Mouse (Mus musculus) neural tube, embryonic 13.5 days (tissue): ENCODE data around the gene Cuedc2. TPM values are rescaled to one million over a fixed set of nuclear protein-coding genes. Genes with fewer than 3 reads are reported as not detected.

Source experiments
- ATAC-seq: fragments of 200-750 bp; cut with Nextera tagmentation; 2 replicates; pipeline ENCODE4 v1.8.0; 2017; ENCODE audit warnings: low read depth, mild to moderate bottlenecking, moderate TSS enrichment, moderate library complexity
- H3K27ac ChIP-seq: fragments of 300-500 bp; sonication (generic); replicated peaks from 2 replicates; pipeline ENCODE4 v1.5.1; 2015; ENCODE audit warnings: moderate library complexity, mild to moderate bottlenecking, inconsistent platforms
- H3K27me3 ChIP-seq: fragments of 300-500 bp; sonication (generic); 2 replicates; pipeline ENCODE4 v1.6.1; 2015; ENCODE audit warnings: mild to moderate bottlenecking, inconsistent platforms
- H3K36me3 ChIP-seq: fragments of 300-500 bp; sonication (generic); 2 replicates; pipeline ENCODE4 v1.6.1; 2015; ENCODE audit warnings: mild to moderate bottlenecking, inconsistent platforms
- H3K4me1 ChIP-seq: fragments of 300-500 bp; sonication (generic); replicated peaks from 2 replicates; pipeline ENCODE4 v1.6.1; 2015; ENCODE audit warnings: inconsistent platforms
- H3K4me2 ChIP-seq: fragments of 300-500 bp; sonication (generic); 2 replicates; pipeline ENCODE4 v1.6.1; 2015; ENCODE audit warnings: inconsistent platforms, mild to moderate bottlenecking, moderate library complexity
- H3K4me3 ChIP-seq: fragments of 300-500 bp; sonication (generic); 2 replicates; pipeline ENCODE4 v1.5.1; 2015; ENCODE audit warnings: mild to moderate bottlenecking, inconsistent platforms
- H3K9ac ChIP-seq: fragments of 300-500 bp; sonication (generic); 2 replicates; pipeline ENCODE4 v1.6.1; 2015; ENCODE audit warnings: moderate library complexity, mild to moderate bottlenecking, inconsistent platforms
- H3K9me3 ChIP-seq: fragments of 300-500 bp; sonication (generic); 2 replicates; pipeline ENCODE4 v1.6.1; 2016; ENCODE audit warnings: inconsistent platforms
- WGBS: fragments of 180-500 bp; shearing (Covaris S2); methylation state at CpG from one replicate; pipeline ENCODE4 v1.1.7; 2015; 5-methylcytosine and 5-hydroxymethylcytosine counted together
- polyA plus RNA-seq: library from polyadenylated mRNA; unstranded; fragments of >200 nt; fragmentation: Nextera tagmentation; extraction: Ambion mirVana; gene quantifications from 2 replicates; pipeline ENCODE4 v1.2.1, GENCODE M21; 2015

The Cuedc2 gene
- polyA plus RNA-seq, 1 experiment from 2014 or later = 357 TPM

DNA sequence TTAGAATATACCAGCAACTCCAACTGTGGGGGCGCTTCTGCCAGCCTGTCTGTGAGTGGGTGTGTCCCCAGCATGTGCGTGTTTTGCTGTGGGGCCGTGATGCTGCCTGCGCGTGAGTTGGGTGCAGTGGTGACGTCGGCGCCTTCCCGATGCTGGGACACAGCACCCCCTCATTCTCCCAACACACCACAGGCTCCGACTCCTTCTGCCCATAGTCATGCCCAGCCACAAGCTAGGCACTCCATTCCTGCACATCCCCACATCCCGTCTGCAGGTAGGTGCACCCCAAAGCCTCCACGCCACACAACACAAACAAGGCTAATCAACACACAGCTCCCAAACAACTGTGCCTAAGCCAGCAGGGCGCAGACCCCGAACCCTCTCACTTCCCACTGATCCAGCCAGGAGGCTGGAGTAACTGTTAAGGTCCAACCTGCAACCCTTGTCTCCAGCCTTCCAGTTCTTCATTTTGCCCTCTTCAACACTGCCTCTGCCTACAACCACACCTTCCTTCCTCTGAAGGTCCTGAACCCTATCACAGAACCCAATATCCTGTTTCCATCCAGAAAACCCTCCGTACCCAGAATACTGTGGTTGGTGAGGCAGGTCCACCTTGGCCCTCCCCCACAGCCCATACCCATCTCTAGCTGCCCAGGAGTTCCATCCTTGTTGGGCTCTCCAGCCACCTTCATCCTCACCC lies 21.5 kb downstream of the Cuedc2 start:
- Histone ChIP-seq H3K36me3 (peaks cover 17% of the 10 kb centered on the region), H3K9me3 (no peaks in the 10 kb centered on the region), H3K4me1 (peaks cover 60% of the 10 kb centered on the region), H3K27ac (peak overlapping the region; percentile 24; the same call in 1 of the 2 replicates), H3K4me3 (peak overlapping the region; percentile 52), H3K4me2 (peak overlapping the region; percentile 66), H3K9ac (peak overlapping the region; percentile 81), H3K27me3 (peaks cover 88% of the 10 kb centered on the region)
- WGBS = 34% methylated on average over 15 of the region's 15 CpGs
- 0 out of 2 replicates have a peak, but pooled peaks have one; percentile 4 for ATAC-seq

DNA sequence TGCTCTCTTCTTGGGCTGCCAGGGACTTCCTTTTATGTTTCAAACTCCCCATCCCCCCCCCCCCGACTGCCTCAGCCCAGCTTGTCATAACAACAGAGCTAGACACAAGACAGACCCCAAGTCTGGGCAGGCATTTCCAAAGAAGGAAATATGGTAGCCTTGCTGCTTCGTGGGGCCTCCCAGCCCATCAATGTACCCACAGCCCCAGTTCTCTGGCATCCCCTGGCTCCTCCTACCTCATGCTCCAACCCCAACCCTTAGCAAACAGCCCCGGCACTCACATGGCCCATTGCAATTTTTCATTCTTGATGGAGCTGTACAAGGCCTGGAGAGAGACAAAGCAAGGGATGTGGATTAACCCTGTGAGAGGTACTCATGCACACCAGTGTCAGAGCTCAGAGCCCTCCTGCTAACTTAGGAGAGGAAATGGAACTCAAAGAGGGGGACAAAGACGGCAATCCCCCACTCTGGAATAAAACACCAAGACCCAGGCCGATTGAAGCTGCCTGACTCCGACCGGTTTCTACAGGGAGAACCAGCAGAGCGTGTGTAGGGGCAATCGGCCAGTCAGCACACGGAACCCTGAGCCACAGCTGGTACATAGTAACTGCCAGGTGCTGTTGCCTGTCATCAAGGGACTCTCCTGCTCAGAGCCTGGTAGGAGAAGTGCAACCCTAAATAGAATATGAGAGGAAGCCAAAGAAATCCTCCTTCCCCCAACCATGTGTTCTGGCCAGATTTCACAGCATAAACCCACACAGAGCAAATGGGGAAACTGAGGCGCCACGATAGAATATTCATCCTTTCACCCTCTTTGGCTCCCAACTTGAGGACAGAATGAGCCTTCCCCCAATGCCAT lies 22.5 kb downstream of the Cuedc2 start:
- Histone ChIP-seq H3K4me1 (peaks cover 50% of the 10 kb centered on the region), H3K4me3 (peak overlapping the region; percentile 52), H3K27ac (no peak overlapping the region), H3K27me3 (peaks cover 89% of the 10 kb centered on the region), H3K36me3 (peaks cover 28% of the 10 kb centered on the region), H3K9ac (peak overlapping the region; percentile 81; the same call in 1 of the 2 replicates), H3K9me3 (no peaks in the 10 kb centered on the region), H3K4me2 (peak overlapping the region; percentile 66)
- ATAC-seq = no peak
- 53% methylated on average over 12 of the region's 12 CpGs for WGBS

DNA sequence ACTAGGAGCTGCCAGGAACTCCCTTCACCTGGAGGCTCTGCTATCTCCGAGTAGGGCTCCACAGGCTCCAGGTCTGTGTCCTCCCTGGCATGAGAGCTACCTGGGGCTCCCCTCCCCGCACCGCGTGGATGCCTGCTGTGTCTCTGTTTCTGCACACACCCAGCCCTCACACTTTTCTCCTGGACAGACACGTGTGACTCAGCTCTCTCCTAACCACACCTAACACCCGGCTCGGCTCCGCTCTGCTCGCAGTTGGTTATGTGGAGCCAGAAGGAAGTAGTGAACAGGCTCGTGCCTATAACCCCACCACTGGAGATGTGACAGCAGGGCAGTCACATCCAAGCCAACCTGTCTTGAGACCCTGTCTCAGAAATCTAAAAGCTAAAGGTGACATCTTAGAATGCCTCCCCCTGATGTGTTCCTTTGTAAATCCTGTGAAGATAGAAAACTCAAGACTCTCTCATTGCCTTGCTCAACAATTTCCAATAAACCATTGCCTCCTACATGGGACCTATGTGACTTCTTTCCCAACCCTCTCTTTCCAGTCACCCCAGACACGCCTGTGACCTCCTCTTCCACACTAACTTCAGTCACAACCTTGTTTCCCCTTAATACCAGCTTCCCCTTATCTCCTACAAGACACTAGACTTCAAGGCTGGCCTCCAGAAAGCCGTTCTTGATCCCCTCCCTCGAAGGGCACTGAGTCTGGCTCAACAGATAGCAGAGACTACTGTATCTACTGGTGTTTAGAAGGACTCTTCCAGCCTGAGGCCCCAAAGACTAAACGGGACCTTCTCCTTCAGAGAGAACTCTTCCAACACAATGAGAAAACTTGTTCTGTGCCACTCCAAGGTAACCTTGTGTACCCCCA lies 23.4 kb downstream of the Cuedc2 start:
- H3K4me3 ChIP-seq = no peak overlapping the region
- H3K27me3 ChIP-seq = peaks cover 87% of the 10 kb centered on the region
- peaks cover 31% of the 10 kb centered on the region for H3K36me3 ChIP-seq
- peaks cover 45% of the 10 kb centered on the region for H3K4me1 ChIP-seq
- no peak overlapping the region for H3K9ac ChIP-seq
- no peak overlapping the region; the same call in 1 of the 2 replicates for H3K4me2 ChIP-seq
- no peak for ATAC-seq
- WGBS = 47% methylated on average over 14 of the region's 14 CpGs
- no peaks in the 10 kb centered on the region for H3K9me3 ChIP-seq
- no peak overlapping the region for H3K27ac ChIP-seq

DNA sequence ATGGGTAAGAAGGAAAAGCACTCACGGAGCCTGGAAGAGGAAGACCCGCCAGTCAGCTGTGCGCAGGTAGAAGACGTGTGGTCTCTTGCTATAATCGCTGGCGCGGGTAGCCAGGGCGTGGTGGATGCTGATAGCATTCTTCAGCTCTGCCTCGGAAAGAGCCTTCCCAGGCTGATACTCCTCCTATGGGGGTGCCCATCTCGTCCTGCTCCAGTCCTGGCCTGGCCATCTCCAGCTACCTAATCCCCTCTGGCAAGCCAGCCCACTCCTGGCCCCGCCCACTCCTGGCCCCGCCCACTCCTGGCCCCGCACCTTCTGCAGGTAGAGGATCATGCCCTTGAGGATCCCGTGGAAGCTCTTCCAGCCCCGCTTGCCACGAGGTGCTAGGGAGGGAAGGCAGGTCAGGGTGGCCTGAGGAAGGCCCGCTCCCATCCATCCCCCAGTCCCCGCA lies 24.3 kb downstream of the Cuedc2 start:
- Histone ChIP-seq H3K27ac (no peak overlapping the region), H3K27me3 (peaks cover 78% of the 10 kb centered on the region), H3K4me3 (no peak overlapping the region), H3K36me3 (peaks cover 31% of the 10 kb centered on the region), H3K9ac (no peak overlapping the region), H3K4me2 (no peak overlapping the region), H3K9me3 (no peaks in the 10 kb centered on the region), H3K4me1 (peaks cover 40% of the 10 kb centered on the region)
- no peak for ATAC-seq
- 16% methylated on average over 18 of the region's 18 CpGs for WGBS

DNA sequence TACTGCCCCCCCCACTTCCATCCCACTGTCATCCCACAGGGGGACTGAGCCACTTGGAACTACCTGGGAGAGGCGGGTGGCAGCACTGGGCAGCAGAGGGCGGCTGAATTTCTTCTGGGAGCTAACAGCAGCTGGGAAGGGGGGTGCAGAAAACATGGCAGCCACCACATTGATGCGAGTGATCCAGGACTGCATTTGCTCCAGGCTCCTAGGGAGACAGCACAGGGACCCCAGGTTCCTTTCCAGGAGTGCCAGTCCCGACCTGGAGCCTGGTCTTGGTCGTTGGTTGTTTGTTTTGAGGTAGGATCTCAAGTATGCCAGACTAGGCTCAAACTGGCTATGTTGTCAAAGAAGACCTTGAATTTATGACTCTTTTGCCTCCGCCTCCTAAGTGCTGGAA lies 24.9 kb downstream of the Cuedc2 start:
- Histone ChIP-seq H3K9me3 (no peaks in the 10 kb centered on the region), H3K27ac (no peak overlapping the region), H3K4me3 (no peak overlapping the region), H3K9ac (no peak overlapping the region), H3K4me1 (peaks cover 40% of the 10 kb centered on the region), H3K27me3 (peaks cover 75% of the 10 kb centered on the region), H3K36me3 (peaks cover 31% of the 10 kb centered on the region), H3K4me2 (no peak overlapping the region)
- 77% methylated on average over 6 of the region's 6 CpGs for WGBS
- ATAC-seq = no peak

DNA sequence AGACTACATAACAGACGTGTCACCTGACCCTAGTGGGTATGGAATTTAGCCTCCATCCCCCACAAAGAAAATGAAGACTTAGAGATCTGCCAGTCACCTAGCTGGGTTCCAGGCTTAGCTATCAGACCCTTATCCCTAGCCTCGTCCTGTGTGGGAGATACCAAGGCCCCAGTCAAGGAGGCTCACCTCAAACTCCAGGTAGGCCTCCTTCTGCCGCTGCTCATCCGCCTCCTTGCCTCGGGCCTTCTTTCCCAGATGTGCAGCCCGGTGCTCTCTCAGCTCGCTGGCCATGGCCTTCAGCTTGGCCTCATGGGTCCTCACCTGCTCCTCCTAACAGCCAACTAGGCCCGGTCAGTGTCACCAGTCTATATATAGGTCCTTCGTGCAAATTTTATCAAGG lies 25.4 kb downstream of the Cuedc2 start:
- no peaks in the 10 kb centered on the region for H3K9me3 ChIP-seq
- whole genome bisulfite sequencing = 87% methylated on average over 9 of the region's 9 CpGs
- H3K4me1 ChIP-seq = peaks cover 37% of the 10 kb centered on the region
- H3K4me3 ChIP-seq = no peak overlapping the region
- no peak overlapping the region for H3K4me2 ChIP-seq
- ATAC-seq = no peak
- H3K36me3 ChIP-seq = peaks cover 31% of the 10 kb centered on the region
- H3K27ac ChIP-seq = no peak overlapping the region
- no peak overlapping the region for H3K9ac ChIP-seq
- peaks cover 75% of the 10 kb centered on the region for H3K27me3 ChIP-seq

DNA sequence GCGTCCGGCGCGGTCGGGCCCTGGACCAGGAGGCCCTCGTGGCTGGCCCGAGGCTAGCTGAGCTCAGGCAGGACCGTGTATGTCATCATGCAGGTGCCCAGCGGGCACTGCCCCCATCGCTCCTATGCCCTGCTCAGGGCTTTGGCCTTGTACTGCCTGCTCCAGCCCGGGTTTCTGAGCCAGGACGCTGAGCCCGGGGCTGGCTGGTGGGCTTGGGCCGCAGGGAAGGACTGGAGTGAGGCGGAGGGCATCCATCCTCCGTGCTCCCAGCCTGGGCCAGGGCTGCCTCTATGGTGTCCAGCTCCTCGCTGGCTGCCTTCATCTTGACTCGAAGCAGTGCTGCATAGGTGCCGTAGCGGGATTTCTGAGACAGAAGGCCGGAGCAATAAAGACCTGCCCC lies 25.9 kb downstream of the Cuedc2 start:
- no peak overlapping the region for H3K4me2 ChIP-seq
- no peak overlapping the region for H3K27ac ChIP-seq
- H3K4me3 ChIP-seq = no peak overlapping the region
- peaks cover 32% of the 10 kb centered on the region for H3K4me1 ChIP-seq
- peaks cover 31% of the 10 kb centered on the region for H3K36me3 ChIP-seq
- ATAC-seq = no peak
- no peaks in the 10 kb centered on the region for H3K9me3 ChIP-seq
- H3K27me3 ChIP-seq = peaks cover 75% of the 10 kb centered on the region
- WGBS = 87% methylated on average over 21 of the region's 21 CpGs
- H3K9ac ChIP-seq = no peak overlapping the region

DNA sequence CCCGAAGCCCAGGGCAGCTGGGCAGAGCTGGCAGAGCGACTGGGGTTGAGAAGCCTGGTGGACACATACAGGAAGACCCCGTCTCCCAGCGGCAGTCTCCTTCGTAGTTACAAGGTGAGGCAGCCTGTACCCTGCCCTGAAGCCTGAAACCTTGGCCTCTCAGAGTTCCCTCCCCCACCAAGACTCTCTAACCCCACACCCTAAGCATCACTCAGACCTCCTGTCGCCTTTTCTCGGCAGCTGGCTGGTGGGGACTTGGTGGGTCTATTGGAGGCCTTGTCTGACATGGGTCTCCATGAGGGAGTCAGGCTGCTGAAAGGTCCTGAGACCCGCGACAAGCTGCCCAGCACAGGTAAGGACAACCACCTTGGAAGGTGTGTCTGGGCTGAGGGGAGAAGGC lies 27.2 kb downstream of the Cuedc2 start:
- H3K36me3 ChIP-seq = peaks cover 31% of the 10 kb centered on the region
- 84% methylated on average over 9 of the region's 9 CpGs for WGBS
- no peak overlapping the region for H3K27ac ChIP-seq
- peaks cover 19% of the 10 kb centered on the region for H3K4me1 ChIP-seq
- H3K4me2 ChIP-seq = no peak overlapping the region
- H3K4me3 ChIP-seq = no peak overlapping the region
- peaks cover 75% of the 10 kb centered on the region for H3K27me3 ChIP-seq
- no peak for ATAC-seq
- no peak overlapping the region for H3K9ac ChIP-seq
- H3K9me3 ChIP-seq = no peaks in the 10 kb centered on the region

DNA sequence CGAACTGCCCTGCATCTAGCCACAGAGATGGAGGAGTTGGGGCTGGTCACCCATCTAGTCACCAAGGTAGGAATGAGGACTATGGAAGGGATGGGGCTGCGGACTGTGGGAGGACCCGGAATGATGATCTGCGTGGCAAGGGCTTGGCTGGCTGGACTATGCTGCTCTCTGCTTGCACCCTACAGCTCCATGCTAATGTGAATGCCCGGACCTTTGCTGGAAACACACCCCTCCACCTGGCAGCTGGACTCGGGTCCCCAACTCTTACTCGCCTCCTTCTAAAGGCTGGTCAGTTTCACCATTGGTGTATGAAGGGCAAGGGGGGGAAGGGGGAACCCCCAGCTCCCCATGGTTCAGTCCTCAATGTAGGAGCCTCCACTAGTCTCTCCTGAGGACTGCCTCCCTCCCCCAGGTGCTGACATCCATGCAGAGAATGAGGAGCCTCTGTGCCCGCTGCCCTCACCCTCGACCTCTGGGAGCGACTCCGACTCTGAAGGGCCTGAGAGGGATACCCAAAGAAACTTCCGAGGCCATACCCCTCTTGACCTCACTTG lies 28.1 kb downstream of the Cuedc2 start:
- no peak overlapping the region for H3K4me2 ChIP-seq
- H3K36me3 ChIP-seq = peaks cover 31% of the 10 kb centered on the region
- 84% methylated on average over 12 of the region's 12 CpGs for WGBS
- H3K27ac ChIP-seq = no peak overlapping the region
- ATAC-seq = no peak
- no peaks in the 10 kb centered on the region for H3K9me3 ChIP-seq
- no peak overlapping the region for H3K4me3 ChIP-seq
- peaks cover 75% of the 10 kb centered on the region for H3K27me3 ChIP-seq
- H3K4me1 ChIP-seq = peaks cover 19% of the 10 kb centered on the region
- H3K9ac ChIP-seq = no peak overlapping the region

DNA sequence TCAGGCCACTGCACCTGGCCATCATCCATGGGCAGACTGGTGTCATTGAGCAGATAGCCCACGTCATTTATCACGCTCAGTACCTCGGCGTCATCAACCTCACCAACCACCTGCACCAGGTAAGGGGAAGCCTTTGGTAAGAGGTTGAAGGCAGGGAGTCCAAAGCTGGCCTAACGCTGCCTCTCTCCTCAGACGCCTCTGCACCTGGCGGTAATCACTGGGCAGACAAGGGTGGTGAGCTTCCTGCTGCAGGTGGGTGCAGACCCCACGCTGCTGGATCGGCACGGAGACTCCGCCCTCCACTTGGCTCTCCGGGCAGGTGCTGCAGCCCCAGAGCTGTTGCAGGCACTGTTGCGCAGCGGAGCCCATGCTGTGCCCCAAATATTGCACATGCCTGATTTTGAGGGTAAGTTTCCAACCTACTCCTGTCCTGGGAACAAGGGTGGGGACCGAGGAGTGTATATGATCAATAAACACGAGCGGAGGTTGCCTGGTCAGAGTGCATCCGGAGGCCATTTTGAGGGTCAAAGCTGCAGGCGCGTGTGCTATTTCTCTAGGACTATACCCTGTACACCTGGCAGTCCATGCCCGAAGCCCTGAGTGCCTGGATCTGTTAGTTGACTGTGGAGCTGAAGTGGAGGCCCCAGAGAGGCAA lies 28.7 kb downstream of the Cuedc2 start:
- peaks cover 31% of the 10 kb centered on the region for H3K36me3 ChIP-seq
- H3K27ac ChIP-seq = no peak overlapping the region
- no peak for ATAC-seq
- 82% methylated on average over 21 of the region's 21 CpGs for WGBS
- no peak overlapping the region for H3K4me2 ChIP-seq
- no peak overlapping the region for H3K4me3 ChIP-seq
- peaks cover 25% of the 10 kb centered on the region for H3K4me1 ChIP-seq
- peaks cover 75% of the 10 kb centered on the region for H3K27me3 ChIP-seq
- no peaks in the 10 kb centered on the region for H3K9me3 ChIP-seq
- no peak overlapping the region for H3K9ac ChIP-seq
